Mouse (Mus musculus) embryonic facial prominence, embryonic 12.5 days (tissue): ENCODE data around the gene Vmo1. TPM values are rescaled to one million over a fixed set of nuclear protein-coding genes. Genes with fewer than 3 reads are reported as not detected.
"Not testable (repeated sequence)": the region's sequence is repeated elsewhere in the genome, so short reads cannot be mapped to it uniquely, and the experiment has no call there.

Source experiments
- ATAC-seq: fragments of 200-750 bp; cut with Nextera tagmentation; 2 replicates; pipeline ENCODE4 v1.8.0; 2017; ENCODE audit not compliant: insufficient number of reproducible peaks, insufficient read depth, low FRiP score, low TSS enrichment
- H3K27ac ChIP-seq: fragments of 300-500 bp; sonication (generic); 2 replicates; pipeline ENCODE4 v1.5.1; 2016; ENCODE audit warnings: mild to moderate bottlenecking
- H3K27me3 ChIP-seq: fragments of 300-500 bp; sonication (generic); 2 replicates; pipeline ENCODE4 v1.6.1; 2016; ENCODE audit warnings: mild to moderate bottlenecking, moderate library complexity
- H3K36me3 ChIP-seq: fragments of 300-500 bp; sonication (generic); 2 replicates; pipeline ENCODE4 v1.6.1; 2016; ENCODE audit warnings: mild to moderate bottlenecking
- H3K4me1 ChIP-seq: fragments of 300-500 bp; sonication (generic); 2 replicates; pipeline ENCODE4 v1.6.1; 2016
- H3K4me2 ChIP-seq: fragments of 300-500 bp; sonication (generic); replicated peaks from 2 replicates; pipeline ENCODE4 v1.6.1; 2016; ENCODE audit warnings: mild to moderate bottlenecking, moderate library complexity
- H3K4me3 ChIP-seq: fragments of 300-500 bp; sonication (generic); 2 replicates; pipeline ENCODE4 v1.5.1; 2016; ENCODE audit warnings: mild to moderate bottlenecking
- H3K9ac ChIP-seq: fragments of 300-500 bp; sonication (generic); 2 replicates; pipeline ENCODE4 v1.6.1; 2016; ENCODE audit warnings: mild to moderate bottlenecking, moderate library complexity
- H3K9me3 ChIP-seq: fragments of 300-500 bp; sonication (generic); 2 replicates; pipeline ENCODE4 v1.6.1; 2016; ENCODE audit warnings: mild to moderate bottlenecking, moderate library complexity
- WGBS: fragments of 180-500 bp; shearing (Covaris S2); methylation state at CpG from one replicate; pipeline ENCODE4 v1.1.7; 2016; 5-methylcytosine and 5-hydroxymethylcytosine counted together
- polyA plus RNA-seq: library from polyadenylated mRNA; unstranded; fragments of >200 nt; fragmentation: Nextera tagmentation; extraction: Ambion mirVana; gene quantifications from 2 replicates; pipeline ENCODE4 v1.2.1, GENCODE M21; 2016

The Vmo1 gene
- polyA plus RNA-seq, 1 experiment from 2014 or later: 0.26 TPM

DNA sequence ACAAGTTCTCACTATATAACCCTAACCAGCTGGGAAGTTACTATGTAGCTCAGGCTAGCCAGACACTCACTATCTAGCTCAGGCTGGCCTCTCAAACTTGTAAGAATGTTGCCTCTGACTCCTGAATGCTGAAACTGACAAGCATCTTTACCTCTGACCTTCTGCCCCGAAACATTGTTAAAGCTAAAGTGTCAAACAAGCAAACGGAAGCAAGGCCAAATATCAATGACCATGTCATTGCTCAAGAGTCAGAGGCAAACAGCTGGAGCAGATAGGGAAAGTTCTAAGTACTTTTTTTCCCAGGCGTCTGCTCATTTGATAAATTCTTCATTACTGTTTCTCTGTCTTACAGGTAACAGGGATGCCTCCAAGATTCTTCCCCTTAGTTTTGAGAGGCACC lies 12.4 kb downstream of the Vmo1 start:
- no peak overlapping the region for H3K27ac ChIP-seq
- ATAC-seq: no peak
- H3K9ac ChIP-seq: no peak overlapping the region
- no peaks in the 10 kb centered on the region for H3K36me3 ChIP-seq
- H3K4me2 ChIP-seq: no peak overlapping the region
- H3K4me1 ChIP-seq: no peaks in the 10 kb centered on the region
- no peaks in the 10 kb centered on the region for H3K9me3 ChIP-seq
- H3K27me3 ChIP-seq: peaks cover 5% of the 10 kb centered on the region; the same call in 1 of the 2 replicates
- 63% methylated on average over 3 of the region's 3 CpGs for WGBS
- H3K4me3 ChIP-seq: no peak overlapping the region

GRCm38 (mm10) chr11:70500476-70500812 lies 14.0 kb downstream of the Vmo1 start:
- no peak overlapping the region for H3K4me3 ChIP-seq
- H3K27me3 ChIP-seq: peaks cover 5% of the 10 kb centered on the region; the same call in 1 of the 2 replicates
- H3K36me3 ChIP-seq: no peaks in the 10 kb centered on the region
- no peak for ATAC-seq
- H3K4me1 ChIP-seq: no peaks in the 10 kb centered on the region
- no peak overlapping the region for H3K27ac ChIP-seq
- no peak overlapping the region for H3K9ac ChIP-seq
- H3K4me2 ChIP-seq: no peak overlapping the region
- no peaks in the 10 kb centered on the region for H3K9me3 ChIP-seq
- 92% methylated on average over 1 of the region's 1 CpGs for WGBS

GRCm38 (mm10) chr11:70499566-70500475 lies 14.6 kb downstream of the Vmo1 start:
- Histone ChIP-seq H3K27me3 (0 out of 2 replicates have a peak, but pooled peaks cover under 1% of the 10 kb centered on the region), H3K36me3 (no peaks in the 10 kb centered on the region), H3K4me3 (no peak overlapping the region), H3K9ac (no peak overlapping the region), H3K4me1 (no peaks in the 10 kb centered on the region), H3K9me3 (no peaks in the 10 kb centered on the region), H3K4me2 (no peak overlapping the region), H3K27ac (no peak overlapping the region)
- WGBS: 74% methylated on average over 14 of the region's 14 CpGs
- no peak for ATAC-seq

- WGBS: 85% methylated on average over 6 of the region's 6 CpGs
Measured at GRCm38 (mm10) chr11:70489684-70490083, 24.7 kb downstream of the Vmo1 start.

GRCm38 (mm10) chr11:70489138-70489537 lies 25.3 kb downstream of the Vmo1 start:
- H3K27ac ChIP-seq: no peak overlapping the region
- H3K4me3 ChIP-seq: no peak overlapping the region
- H3K4me2 ChIP-seq: no peak overlapping the region
- H3K9ac ChIP-seq: no peak overlapping the region
- ATAC-seq: no peak
- H3K9me3 ChIP-seq: no peaks in the 10 kb centered on the region
- WGBS: 88% methylated on average over 3 of the region's 3 CpGs
- H3K36me3 ChIP-seq: no peaks in the 10 kb centered on the region
- H3K27me3 ChIP-seq: no peaks in the 10 kb centered on the region
- H3K4me1 ChIP-seq: no peaks in the 10 kb centered on the region

More at GRCm38 (mm10) chr11:70489684-70490083, 24.7 kb downstream of the Vmo1 start:
- ATAC-seq: no peak
- H3K4me3 ChIP-seq: no peak overlapping the region
- H3K27me3 ChIP-seq: no peaks in the 10 kb centered on the region
- no peaks in the 10 kb centered on the region for H3K9me3 ChIP-seq
- H3K4me1 ChIP-seq: no peaks in the 10 kb centered on the region
- H3K27ac ChIP-seq: no peak overlapping the region
- H3K4me2 ChIP-seq: no peak overlapping the region
- H3K36me3 ChIP-seq: no peaks in the 10 kb centered on the region
- no peak overlapping the region for H3K9ac ChIP-seq

GRCm38 (mm10) chr11:70487816-70488215 lies 26.6 kb downstream of the Vmo1 start:
- no peak for ATAC-seq
- H3K9me3 ChIP-seq: no peaks in the 10 kb centered on the region

GRCm38 (mm10) chr11:70485498-70485897 lies 28.9 kb downstream of the Vmo1 start:
- ATAC-seq: no peak
- H3K9me3 ChIP-seq: no peaks in the 10 kb centered on the region
- no peaks in the 10 kb centered on the region for H3K27me3 ChIP-seq
- H3K9ac ChIP-seq: no peak overlapping the region
- H3K4me1 ChIP-seq: no peaks in the 10 kb centered on the region
- 53% methylated on average over 2 of the region's 2 CpGs for WGBS
- no peak overlapping the region for H3K4me2 ChIP-seq
- no peak overlapping the region for H3K27ac ChIP-seq
- H3K36me3 ChIP-seq: no peaks in the 10 kb centered on the region
- no peak overlapping the region for H3K4me3 ChIP-seq

More at GRCm38 (mm10) chr11:70487816-70488215, 26.6 kb downstream of the Vmo1 start:
- no peak overlapping the region for H3K4me2 ChIP-seq
- H3K27ac ChIP-seq: no peak overlapping the region
- H3K9ac ChIP-seq: no peak overlapping the region
- no peaks in the 10 kb centered on the region for H3K36me3 ChIP-seq
- H3K4me3 ChIP-seq: no peak overlapping the region
- WGBS: 49% methylated on average over 4 of the region's 4 CpGs
- no peaks in the 10 kb centered on the region for H3K4me1 ChIP-seq
- H3K27me3 ChIP-seq: no peaks in the 10 kb centered on the region

DNA sequence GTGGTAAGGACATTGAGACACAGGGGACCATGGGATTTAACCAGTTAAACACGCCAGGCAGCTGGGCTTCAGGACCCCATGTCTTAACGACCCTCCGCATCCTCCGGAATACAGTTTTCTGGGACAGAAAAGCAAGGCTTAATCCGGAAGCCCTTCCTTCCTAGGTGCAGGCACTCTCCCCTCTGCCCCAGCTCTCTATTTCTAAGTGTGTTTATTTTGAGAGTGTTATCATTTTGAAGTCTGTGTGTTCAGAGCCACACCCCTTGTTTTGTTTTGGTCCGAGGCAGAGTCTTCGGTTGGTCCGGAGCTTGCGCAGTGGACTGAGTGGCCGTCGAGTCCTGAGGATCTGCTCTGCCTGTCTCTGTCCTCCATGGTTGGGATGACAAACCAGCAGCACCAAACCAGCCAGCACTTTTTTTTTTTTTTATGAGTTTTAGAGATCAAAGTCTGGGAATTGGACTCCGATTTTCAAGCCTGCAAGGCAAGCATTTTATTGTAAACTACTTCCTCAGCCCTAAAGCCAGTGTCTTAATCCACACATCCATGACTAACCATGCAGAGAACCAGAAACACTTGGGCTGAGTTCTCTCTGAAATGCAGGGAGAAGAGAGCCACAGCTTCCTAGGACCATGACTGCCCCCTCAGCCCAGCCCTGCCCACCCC lies 39.4 kb downstream of the Vmo1 start:
- ATAC-seq: no peak
- 73% methylated on average over 12 of the region's 12 CpGs for WGBS
- H3K27ac ChIP-seq: no peak overlapping the region
- no peak overlapping the region for H3K4me2 ChIP-seq
- no peaks in the 10 kb centered on the region for H3K9me3 ChIP-seq
- no peaks in the 10 kb centered on the region for H3K36me3 ChIP-seq
- no peak overlapping the region for H3K9ac ChIP-seq
- no peak overlapping the region for H3K4me3 ChIP-seq
- H3K4me1 ChIP-seq: no peaks in the 10 kb centered on the region
- no peaks in the 10 kb centered on the region for H3K27me3 ChIP-seq

DNA sequence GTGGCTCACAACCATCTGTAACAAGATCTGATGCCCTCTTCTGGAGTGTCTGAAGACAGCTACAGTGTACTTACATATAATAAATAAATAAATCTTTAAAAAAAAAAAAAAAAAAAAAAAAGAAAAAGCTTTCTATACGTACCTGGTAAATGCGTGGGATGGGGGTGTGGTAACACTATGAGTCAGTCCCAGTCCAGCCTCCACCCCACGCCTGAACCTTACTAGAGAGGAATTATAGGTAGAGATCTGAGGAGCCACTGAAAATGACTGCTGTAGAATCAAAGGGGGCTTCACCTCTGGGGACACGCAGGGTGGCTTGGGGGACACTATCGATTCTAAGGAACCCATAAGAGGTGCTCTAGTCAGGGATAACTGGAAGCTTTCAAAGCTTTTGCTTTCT lies 41.1 kb downstream of the Vmo1 start:
- 85% methylated on average over 5 of the region's 5 CpGs for WGBS
- H3K27me3 ChIP-seq, H3K27ac ChIP-seq, H3K4me2 ChIP-seq, H3K4me3 ChIP-seq, H3K4me1 ChIP-seq, H3K9ac ChIP-seq, ATAC-seq, H3K9me3 ChIP-seq, H3K36me3 ChIP-seq: not testable (repeated sequence)

DNA sequence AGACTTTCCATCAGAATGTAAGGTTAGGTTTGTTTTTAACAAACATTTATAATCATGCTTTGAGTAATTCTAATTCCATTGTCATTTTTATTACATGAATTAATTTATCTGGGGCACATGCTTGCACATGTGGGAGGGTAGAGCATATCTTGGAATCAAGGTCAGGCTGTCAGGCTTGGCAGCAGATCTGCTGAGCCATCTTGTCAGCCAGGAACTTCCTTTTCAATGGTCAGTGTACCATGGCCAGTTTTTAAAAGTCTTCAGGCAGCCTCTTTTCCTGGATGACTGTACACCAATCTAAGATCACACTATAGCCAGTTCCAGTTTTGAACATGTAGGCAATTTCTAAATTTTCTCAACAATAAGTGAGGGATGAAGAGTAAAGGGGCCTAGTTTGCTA lies 41.7 kb downstream of the Vmo1 start:
- Histone ChIP-seq H3K4me2 (no peak overlapping the region), H3K9me3 (no peaks in the 10 kb centered on the region), H3K4me1 (no peaks in the 10 kb centered on the region), H3K9ac (no peak overlapping the region), H3K27ac (no peak overlapping the region), H3K27me3 (no peaks in the 10 kb centered on the region), H3K4me3 (no peak overlapping the region), H3K36me3 (no peaks in the 10 kb centered on the region)
- ATAC-seq: no peak

DNA sequence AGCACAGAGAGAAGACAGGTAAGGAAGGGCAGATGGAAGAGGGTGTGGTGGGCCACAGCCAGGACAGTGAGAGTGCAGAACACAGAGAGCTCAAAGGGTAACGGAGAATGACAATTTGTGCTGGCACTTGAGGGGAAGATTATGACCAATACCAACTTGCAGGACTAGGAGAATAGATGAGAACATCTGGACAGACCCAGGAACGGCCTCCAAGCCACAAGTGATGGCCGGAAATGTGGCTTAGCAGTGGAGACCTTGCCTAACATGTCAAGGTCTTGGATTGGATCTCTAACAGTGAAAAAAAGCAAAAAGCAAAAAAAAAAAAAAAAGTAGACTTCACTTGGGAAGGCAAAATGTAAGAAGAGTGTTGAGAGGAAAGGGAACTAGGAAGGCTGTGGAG lies 44.7 kb downstream of the Vmo1 start:
- Histone ChIP-seq H3K4me1 (peaks cover 7% of the 10 kb centered on the region; the same call in 1 of the 2 replicates), H3K9me3 (no peaks in the 10 kb centered on the region), H3K36me3 (no peaks in the 10 kb centered on the region), H3K27me3 (peaks cover 21% of the 10 kb centered on the region), H3K27ac (no peak overlapping the region), H3K4me2 (no peak overlapping the region), H3K9ac (no peak overlapping the region), H3K4me3 (no peak overlapping the region)
- WGBS: 91% methylated on average over 3 of the region's 3 CpGs
- ATAC-seq: no peak
